Mouse (Mus musculus) regulatory T cell (primary cell): ENCODE measurements around the gene Frmpd4.

ENCODE experiments used
- in situ Hi-C: fragments of 300-600 bp; cut with MboI, MseI; formaldehyde crosslinking; loops from one replicate; pipeline ENCODE4 v1.15.1; 2025; ENCODE audit warnings: high pct_unique_total_duplicates

The Frmpd4 gene

GRCm38 (mm10) chrX:168577131-168577530 is at the start of gene Frmpd4:
TSS of gene Frmpd4 (minus strand) at chrX:168577231.
- in situ Hi-C loops: no loop called here

GRCm38 (mm10) chrX:168595193-168595592 is 18.2 kb upstream of the Frmpd4 start:
- in situ Hi-C loops: no loop called here

GRCm38 (mm10) chrX:168584303-168584702 is 7.3 kb upstream of the Frmpd4 start:
- in situ Hi-C loops: loop anchor here (10.0 kb wide), 1 partner anchor 500 kb away; no protein-coding TSS in a partner anchor

- in situ Hi-C loops: no loop called here
Measured at GRCm38 (mm10) chrX:168571808-168572207, 5.2 kb downstream of the Frmpd4 start.

GRCm38 (mm10) chrX:168569231-168569630 is 7.8 kb downstream of the Frmpd4 start:
- in situ Hi-C loops: no loop called here

GRCm38 (mm10) chrX:168505254-168505653 is 71.8 kb downstream of the Frmpd4 start:
- in situ Hi-C loops: no loop called here

GRCm38 (mm10) chrX:168455233-168455632 is 121.8 kb downstream of the Frmpd4 start:
- in situ Hi-C loops: no loop called here

- in situ Hi-C loops: no loop called here
Measured at GRCm38 (mm10) chrX:168431206-168431605, 145.8 kb downstream of the Frmpd4 start.

- in situ Hi-C loops: no loop called here
Measured at GRCm38 (mm10) chrX:168429814-168430213, 147.2 kb downstream of the Frmpd4 start.

GRCm38 (mm10) chrX:168415403-168415802 is 161.6 kb downstream of the Frmpd4 start:
- in situ Hi-C loops: loop anchor here (5.0 to 10.0 kb wide), 2 partner anchors 522 to 1131 kb away; no protein-coding TSS in a partner anchor

GRCm38 (mm10) chrX:168403512-168403911 is 173.5 kb downstream of the Frmpd4 start:
- in situ Hi-C loops: no loop called here

- in situ Hi-C loops: no loop called here
Measured at GRCm38 (mm10) chrX:168350431-168350830, 226.6 kb downstream of the Frmpd4 start.

GRCm38 (mm10) chrX:168349320-168350225 is 227.5 kb downstream of the Frmpd4 start:
- in situ Hi-C loops: no loop called here

- in situ Hi-C loops: no loop called here
Measured at GRCm38 (mm10) chrX:168338212-168338611, 238.8 kb downstream of the Frmpd4 start.

- in situ Hi-C loops: no loop called here
Measured at GRCm38 (mm10) chrX:168325161-168325560, 251.9 kb downstream of the Frmpd4 start.

- in situ Hi-C loops: no loop called here
Measured at GRCm38 (mm10) chrX:168312158-168312557, 264.9 kb downstream of the Frmpd4 start.

GRCm38 (mm10) chrX:168310143-168310542 is 266.9 kb downstream of the Frmpd4 start:
- in situ Hi-C loops: no loop called here

- in situ Hi-C loops: no loop called here
Measured at GRCm38 (mm10) chrX:168292506-168292905, 284.5 kb downstream of the Frmpd4 start.

- in situ Hi-C loops: no loop called here
Measured at GRCm38 (mm10) chrX:168207034-168207433, 370.0 kb downstream of the Frmpd4 start.

GRCm38 (mm10) chrX:168191944-168192343 is 385.1 kb downstream of the Frmpd4 start:
- in situ Hi-C loops: no loop called here

GRCm38 (mm10) chrX:168189563-168189962 is 387.5 kb downstream of the Frmpd4 start:
- in situ Hi-C loops: no loop called here

- in situ Hi-C loops: no loop called here
Measured at GRCm38 (mm10) chrX:168163001-168163400, 414.0 kb downstream of the Frmpd4 start.

GRCm38 (mm10) chrX:168158866-168159265 is 418.2 kb downstream of the Frmpd4 start:
- in situ Hi-C loops: no loop called here
